Mouse (Mus musculus): ENCODE results near the gene Pkm.

The Pkm gene

GRCm38 (mm10) chr9:59655958-59656634, at the start of gene Pkm:
TSS of gene Pkm (plus strand) at chr9:59656368.
- peak; percentile 100 for DNase-seq (ENCODE audit: low read depth, low spot score)

DNA sequence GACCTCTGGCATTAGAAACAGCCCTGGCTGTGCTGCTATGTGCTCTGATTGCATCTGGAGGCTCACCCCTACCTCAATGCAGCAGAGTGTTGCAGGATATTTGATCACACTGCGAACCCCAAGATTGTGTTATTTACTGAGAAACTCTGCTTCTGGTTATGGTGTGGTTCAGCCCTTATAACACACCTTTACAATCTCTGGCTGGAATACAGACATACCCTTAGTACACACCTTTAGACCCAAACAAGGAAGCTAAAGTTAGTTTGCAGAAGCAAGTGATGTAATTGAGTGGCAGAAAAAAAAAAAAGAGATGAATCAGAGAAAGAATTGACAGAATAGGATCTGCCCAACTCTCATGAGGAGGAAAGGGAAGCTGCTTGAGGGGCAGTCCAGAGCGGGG, 45.2 kb upstream of the Pkm start:
- DNase-seq (ENCODE audit: low read depth, low spot score): no peak

DNA sequence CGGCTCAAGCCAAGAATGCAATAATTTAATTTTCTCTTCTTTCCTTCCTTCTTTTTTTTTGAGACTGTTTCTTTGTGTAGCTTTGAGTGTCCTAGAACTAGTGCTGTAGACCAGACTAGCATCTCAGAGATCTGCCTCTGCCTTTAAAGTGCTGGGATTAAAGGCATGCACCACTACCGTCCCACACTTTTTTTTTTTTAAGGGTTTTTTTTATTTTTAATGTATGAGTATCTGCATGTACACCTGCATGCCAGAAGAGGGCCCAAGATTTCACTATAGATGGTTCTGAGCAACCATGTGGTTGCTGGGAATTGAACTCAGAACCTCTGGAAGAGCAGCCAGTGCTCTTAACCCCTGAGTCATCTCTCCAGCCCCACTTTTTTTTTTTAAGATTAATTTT, 40.4 kb upstream of the Pkm start:
- DNase-seq (ENCODE audit: low read depth, low spot score): no peak

- peak; percentile 96 for DNase-seq (ENCODE audit: low read depth, low spot score)
Measured at GRCm38 (mm10) chr9:59616622-59617306, 39.4 kb upstream of the Pkm start, which contains the start of gene Parp6. TSS of gene Parp6 (plus strand) at chr9:59617284.

- no peak for DNase-seq (ENCODE audit: low read depth, low spot score)
Measured at GRCm38 (mm10) chr9:59617307-59617973, 38.7 kb upstream of the Pkm start.

GRCm38 (mm10) chr9:59638372-59638771, 17.8 kb upstream of the Pkm start:
- no peak for DNase-seq (ENCODE audit: low read depth, low spot score)

- DNase-seq (ENCODE audit: low read depth, low spot score): no peak
Measured at GRCm38 (mm10) chr9:59639936-59640335, 16.2 kb upstream of the Pkm start.

- DNase-seq (ENCODE audit: low read depth, low spot score): no peak
Measured at GRCm38 (mm10) chr9:59641320-59641719, 14.8 kb upstream of the Pkm start.

DNA sequence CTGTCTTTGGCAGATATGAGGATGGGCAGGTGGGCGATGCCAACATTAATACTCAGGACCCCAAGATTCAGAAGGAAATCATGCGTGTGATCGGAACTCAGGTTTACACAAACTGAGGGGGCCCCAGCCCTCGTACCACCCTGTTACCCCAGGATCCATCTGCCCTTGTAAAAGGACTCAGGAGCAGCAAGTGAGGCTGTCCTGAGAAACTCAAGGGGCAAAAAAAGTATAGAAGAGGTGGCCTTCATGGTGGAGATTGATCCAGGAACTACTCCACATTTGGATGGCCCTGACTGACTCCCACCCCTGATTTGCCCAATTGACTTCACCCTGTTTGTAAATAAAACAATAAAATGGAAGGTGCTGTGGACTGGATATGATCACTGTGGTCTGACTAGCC, 6.3 kb upstream of the Pkm start:
- no peak for DNase-seq (ENCODE audit: low read depth, low spot score)

DNA sequence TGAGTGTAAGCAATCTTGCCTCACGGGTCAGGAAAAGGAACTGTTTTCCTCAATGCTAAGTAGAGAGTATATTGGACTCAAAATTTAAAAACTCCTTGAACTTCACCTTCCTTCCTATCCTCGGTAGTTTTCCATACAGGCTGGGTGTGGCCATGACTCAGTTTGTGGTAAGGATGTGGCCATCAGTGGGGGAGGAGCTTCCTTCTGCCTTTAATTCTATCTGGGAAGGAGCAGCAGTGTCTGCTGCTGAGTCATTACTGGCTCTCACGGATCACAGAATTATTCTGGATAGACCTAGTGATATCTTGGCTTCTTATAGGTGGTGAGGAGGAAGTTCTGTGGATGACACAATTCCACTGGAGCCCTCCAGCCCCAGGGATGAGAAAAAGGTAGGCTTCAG, 2.8 kb upstream of the Pkm start:
- peak; percentile 93 for DNase-seq (ENCODE audit: low read depth, low spot score)

GRCm38 (mm10) chr9:59654450-59654983, 1.7 kb upstream of the Pkm start:
- DNase-seq (ENCODE audit: low read depth, low spot score): no peak

GRCm38 (mm10) chr9:59656635-59657617, 758 bp downstream of the Pkm start:
- peak; percentile 94 for DNase-seq (ENCODE audit: low read depth, low spot score)

- peak; percentile 63 for DNase-seq (ENCODE audit: low read depth, low spot score)
Measured at GRCm38 (mm10) chr9:59658146-59658545, 2.0 kb downstream of the Pkm start.

DNA sequence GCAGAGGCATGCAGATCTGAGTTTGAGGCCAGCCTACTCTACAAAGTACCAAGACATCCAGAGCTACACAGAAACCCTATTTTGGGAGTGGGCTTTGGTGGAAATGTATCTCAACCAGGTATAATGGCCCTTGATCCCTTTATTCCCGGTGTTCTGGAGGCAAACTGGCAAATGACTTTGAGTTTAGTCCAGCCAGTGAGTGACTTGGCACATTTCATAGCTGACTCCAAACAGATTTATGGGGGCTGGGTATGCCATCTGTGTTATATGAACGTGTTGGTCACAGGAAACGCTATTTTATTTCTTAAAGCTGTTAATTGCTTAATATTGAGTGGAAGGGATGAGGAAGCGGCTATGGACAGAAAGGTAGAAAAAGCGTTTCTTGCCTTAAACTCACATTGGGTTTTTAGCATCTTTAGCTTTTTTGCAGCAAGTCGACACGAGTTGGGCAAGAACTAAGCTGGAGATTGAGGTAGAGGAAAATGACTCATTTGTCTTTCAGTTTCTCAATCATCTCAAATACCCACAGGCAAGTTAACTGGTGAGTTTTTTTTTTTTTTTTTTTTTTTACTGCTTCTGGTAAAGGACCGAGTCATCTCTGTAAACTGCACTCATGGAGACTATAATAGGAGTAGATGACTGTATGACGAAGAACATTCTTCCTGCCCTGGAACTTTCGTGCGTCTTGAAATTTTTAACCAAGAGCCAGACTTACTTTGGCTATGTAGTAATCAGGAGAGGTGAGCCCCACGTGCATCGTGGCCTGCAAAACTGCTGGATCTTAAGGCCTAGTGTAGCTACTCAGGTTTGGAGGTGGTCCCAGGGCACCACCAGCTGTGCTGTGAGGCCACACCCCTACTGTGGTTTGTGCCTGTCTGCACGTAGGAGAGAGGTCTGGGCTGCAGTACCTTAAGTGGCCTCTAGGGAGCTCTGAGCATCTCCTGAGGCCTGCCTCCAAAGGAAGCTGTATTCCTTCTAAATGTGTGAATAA, 3.2 kb downstream of the Pkm start:
- DNase-seq (ENCODE audit: low read depth, low spot score): peak; percentile 97

- peak; percentile 6 for DNase-seq (ENCODE audit: low read depth, low spot score)
Measured at GRCm38 (mm10) chr9:59660421-59660820, 4.3 kb downstream of the Pkm start.

- DNase-seq (ENCODE audit: low read depth, low spot score): no peak
Measured at GRCm38 (mm10) chr9:59661298-59661975, 5.3 kb downstream of the Pkm start.

DNA sequence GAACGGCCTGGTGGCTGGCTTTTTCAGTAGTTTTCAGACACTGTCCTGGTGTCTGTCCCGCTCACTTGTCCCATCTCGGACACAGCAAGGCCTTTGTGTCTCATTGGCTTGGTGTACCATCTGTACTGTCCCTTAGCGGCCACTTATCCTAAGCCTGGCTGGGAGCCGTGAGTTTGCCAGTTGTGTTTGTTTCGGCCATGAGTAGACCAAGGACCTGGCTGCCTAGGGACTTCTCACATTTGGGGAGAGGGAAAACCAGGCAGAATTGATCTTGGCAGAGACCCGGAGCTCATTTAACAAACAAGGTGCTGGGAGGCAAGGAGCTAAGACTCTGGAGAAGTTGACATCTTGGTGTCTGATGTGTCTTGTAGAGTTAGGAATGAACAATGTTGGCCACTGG, 7.1 kb downstream of the Pkm start:
- no peak for DNase-seq (ENCODE audit: low read depth, low spot score)

DNA sequence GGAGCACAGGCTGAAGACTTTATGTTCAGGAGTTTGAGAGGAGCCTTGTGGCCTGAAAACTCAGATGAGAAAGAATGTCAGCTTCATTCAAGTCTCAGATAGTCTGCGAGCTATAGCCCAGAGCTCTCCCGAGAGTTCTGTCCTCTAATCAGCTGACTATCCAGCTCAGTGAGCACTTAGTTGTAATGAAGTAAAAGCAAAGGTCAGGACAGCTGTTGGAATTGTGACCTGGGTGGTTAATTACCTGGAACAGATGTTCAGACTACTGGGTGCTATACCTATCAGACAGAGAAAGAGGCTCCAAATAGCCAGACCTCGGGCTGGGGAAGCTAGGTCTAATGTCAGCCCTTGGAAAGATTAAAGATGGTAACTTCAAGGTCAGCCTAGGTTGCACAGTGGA, 7.8 kb downstream of the Pkm start:
- DNase-seq (ENCODE audit: low read depth, low spot score): peak; percentile 16

GRCm38 (mm10) chr9:59664664-59665256, 8.6 kb downstream of the Pkm start:
- peak; percentile 13 for DNase-seq (ENCODE audit: low read depth, low spot score)
